Mouse (Mus musculus) heart, postnatal 0 days (tissue): ENCODE measurements at regions not wholly inside any gene's neighbourhood (a gene's known extent, or its start where the extent isn't known, plus 50 kb on each side); places are given as distances from the start of the nearest gene placed in this dataset.

Experiments
- CTCF ChIP-seq: IDR thresholded peaks from 2 replicates; pipeline ENCODE4 v1.5.1; 2016; ENCODE audit warnings: antibody characterized with exemption, control low read depth, low read depth
- EP300 ChIP-seq: IDR thresholded peaks from 2 replicates; pipeline ENCODE4 v1.6.1; 2016; ENCODE audit warnings: antibody characterized with exemption, low read depth

DNA sequence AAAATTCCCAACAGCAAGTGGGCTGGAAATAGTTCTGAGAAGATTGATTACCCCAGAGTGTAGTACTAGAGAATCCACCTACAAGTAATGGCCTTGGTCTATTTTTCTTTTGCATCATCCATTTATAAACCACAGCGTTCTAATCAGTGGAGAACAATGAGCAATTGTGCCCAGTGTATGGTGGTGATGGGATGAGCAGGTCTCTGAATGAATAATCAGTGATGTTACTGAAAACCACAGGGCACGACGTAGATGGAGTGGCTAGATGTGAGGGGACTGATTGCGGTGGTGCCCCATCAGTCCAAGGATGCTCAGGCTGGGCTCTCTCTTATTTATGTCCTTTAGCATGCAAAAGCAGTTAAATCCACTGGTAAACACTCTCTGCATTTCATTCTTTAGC, 1353.3 kb upstream of the Cdh8 start:
- TF ChIP-seq CTCF (no peak), EP300 (no peak)
